Mouse (Mus musculus) thymus, adult 2 months (tissue): Measurements from ENCODE around the gene Cfl1.
"Not testable (repeated sequence)": the region's sequence is repeated elsewhere in the genome, so short reads cannot be mapped to it uniquely, and the experiment has no call there.

Experiments used
- CTCF ChIP-seq: fragments of 200-500 bp; IDR thresholded peaks from 2 replicates; pipeline ENCODE4 v1.5.1; 2012; ENCODE audit warnings: mild to moderate bottlenecking, control low read depth, low read length, moderate library complexity, borderline replicate concordance; ENCODE audit not compliant: control insufficient read depth, poor library complexity, insufficient read depth; ENCODE audit errors: extremely low read depth
- POLR2A ChIP-seq: fragments of 200-500 bp; IDR thresholded peaks from 2 replicates; pipeline ENCODE4 v1.6.1; 2012; ENCODE audit warnings: mild to moderate bottlenecking, low read length, control low read depth, moderate library complexity; ENCODE audit not compliant: control insufficient read depth, poor library complexity, insufficient read depth; ENCODE audit errors: extremely low read depth

- TF ChIP-seq CTCF, POLR2A: not testable (repeated sequence)
Measured at GRCm38 (mm10) chr19:5489721-5490120, 534 bp upstream of the Cfl1 start.
